Mouse (Mus musculus) MN1 (cell line): ENCODE results near the gene Actg1.
A peak's percentile ranks its signal among the peaks of the same experiment; 100 is the strongest.

Source experiments
- DNase-seq: peaks from one replicate; pipeline ENCODE4 v3.0.0-alpha.2; 2016; ENCODE audit warnings: low spot score

Actg1 gene

DNA sequence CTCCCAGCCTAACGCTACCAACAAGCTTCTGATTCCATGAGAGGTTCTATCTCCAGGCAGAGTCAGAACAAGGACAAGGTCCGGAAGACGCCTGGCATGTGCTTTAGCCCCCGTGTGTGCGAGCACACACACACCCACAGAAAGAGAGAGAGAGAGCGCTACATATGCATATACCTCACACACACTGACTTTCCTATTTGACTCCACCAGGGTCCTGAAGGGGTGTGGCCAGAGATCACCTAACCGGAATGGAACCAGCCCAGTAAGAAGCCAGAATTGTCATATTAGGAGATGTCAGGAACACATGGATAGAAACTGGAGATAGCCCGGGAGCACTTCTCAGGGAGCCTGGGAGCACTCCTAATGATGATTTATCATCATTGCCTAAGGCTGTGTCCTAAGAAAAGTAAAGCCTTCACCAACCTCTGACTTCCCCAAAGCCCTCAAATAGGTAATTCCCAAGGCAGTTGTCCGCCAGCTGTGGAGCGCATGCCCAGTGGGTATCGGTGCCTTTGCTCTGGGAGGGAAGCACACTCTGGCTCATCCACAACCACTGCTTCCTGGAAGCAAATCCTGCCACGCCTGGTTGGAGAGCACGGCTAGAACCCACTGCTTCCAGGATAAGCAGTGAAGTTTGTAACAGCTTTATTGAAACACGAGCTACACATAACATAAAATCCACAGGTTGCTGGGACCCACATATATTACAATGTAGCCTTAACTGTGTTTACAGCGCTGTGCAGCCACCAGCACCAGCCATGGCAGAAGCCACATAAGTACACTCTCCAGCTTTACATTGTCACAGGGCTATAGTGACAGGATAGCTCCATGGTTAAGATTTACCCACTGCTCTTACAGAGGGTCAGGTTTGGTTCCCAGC, 39.7 kb downstream of the Actg1 start:
- no peak for DNase-seq

DNA sequence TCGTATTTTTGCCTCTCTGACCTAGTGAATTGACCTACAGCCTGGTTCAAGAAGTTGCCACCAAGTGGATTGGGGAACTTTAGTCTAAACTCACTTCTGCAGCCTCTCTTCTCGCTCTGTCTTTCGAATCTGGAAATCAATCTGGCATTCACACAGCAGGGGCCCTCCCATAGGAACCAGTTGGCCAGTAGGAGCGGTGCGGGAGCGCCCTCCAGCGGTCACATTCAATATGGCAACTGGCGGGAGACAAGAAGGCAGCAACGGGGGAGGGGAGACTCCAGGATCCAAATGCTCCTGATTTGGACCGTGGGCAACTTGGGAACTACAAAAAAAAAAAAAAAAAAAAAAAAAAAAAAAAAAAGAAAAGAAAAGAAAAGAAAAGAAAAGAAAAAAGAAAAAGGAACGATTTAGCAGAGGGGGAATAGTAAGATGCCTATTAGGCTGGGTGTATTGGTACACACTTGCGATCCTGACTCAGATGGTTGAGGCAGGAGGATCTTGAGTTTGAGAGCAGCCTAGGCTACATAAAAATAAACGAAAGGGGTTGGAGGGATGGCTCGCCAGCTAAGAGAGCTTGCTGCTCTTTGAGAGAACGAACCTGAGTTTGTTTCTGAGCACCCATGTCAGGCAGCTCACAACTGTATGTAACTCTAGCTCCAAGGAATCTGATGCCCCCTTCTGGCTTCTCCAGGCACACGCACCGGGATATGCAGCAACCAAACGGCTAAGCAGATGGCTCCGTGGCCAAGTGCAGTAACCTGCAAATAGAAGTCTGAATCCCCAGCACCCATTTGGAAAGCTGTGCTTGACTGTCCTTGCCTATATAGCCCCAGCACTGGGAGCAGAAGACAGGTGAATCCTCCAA, 40.5 kb downstream of the Actg1 start:
- DNase-seq, result peak; percentile 97

DNA sequence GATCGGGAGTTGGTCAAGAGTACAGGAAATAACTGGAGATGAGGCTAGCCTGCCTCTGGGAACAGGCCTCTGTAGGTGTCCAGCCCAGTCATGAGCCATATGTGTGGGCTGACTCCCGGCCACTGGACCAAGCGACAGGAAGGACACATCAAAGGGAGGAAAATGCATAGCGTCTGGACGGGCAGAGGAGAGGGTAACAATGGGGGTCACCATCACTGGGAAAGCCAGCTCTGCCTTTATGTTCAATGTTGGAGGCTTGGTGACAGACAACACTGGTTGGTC, 41.3 kb downstream of the Actg1 start:
- DNase-seq, result peak; percentile 35

DNA sequence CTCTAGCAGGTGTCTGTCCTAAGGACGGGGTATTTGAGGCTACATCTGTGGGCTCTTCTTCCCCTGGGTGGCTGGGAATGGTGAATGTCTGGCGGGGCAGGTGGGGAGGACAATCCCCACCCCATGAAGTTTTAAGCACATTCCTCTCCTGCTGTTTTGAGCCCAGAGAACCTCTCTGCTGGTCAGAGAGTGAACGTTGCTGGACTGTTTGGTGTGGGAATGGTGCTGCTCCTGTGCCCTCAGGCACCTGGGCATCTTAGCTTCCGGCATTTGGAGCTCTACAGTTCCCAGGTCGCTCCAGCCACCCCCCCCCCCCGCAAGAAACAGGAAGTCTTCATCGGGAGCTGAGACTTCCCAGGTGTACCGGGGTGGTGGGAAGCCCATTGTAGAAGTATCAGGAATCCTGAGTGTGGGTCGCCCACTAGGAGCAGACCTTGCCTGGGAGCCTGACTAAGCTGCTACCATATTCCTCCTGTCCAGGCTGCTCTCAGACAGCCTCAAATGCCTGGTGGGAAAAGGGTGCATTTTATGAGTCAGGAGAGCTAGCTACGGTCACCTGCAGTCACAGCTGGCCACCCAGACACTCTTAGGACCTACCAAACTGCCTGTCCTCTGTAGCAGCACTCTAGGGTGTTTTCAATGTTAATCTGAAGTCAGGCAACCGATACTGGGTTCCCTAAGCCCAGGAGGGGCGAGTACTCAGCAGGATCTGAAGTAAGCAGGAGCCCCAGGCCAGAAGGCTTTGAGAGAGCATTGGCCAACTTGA, 41.8 kb downstream of the Actg1 start:
- no peak for DNase-seq

DNA sequence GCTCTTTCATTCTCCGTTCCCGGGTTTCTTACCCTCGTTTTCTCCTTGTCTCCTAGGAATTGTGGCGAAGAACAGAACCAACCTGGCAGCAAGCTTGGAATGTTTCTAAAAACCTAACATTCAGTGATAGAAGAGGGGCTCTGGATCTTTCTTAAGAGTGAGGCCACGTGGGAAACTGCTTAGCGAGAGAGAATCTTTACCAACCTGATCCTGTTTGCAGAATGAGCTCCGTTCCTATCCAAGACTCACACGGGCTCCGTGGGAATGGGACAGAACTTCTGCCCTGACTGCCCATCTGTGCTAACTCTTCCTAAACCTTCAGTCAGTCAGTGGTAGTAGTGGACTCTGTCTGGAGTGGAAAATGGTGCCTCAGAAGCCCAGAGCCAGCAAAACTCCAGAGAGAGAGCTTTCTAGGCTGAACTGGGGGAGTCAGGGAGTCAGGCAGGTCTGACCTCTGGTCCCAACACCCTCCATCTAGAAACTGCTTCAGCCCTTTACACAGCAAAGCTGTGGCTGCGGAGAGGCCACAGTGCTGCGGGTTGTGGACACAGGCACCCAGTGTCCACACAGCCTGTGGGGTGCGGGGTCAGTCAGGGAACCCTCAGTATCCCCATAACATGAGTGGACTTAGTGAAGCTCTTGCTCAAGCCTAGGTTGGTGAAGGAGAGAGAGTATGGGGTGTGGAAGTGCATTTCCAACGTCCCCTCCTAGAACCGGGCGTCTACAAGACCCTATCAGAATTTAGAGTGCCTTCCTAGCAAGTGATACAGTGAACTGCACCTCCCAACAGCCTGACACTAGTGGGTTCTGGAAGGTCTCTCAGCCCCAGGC, 42.6 kb downstream of the Actg1 start:
- DNase-seq, result no peak

DNA sequence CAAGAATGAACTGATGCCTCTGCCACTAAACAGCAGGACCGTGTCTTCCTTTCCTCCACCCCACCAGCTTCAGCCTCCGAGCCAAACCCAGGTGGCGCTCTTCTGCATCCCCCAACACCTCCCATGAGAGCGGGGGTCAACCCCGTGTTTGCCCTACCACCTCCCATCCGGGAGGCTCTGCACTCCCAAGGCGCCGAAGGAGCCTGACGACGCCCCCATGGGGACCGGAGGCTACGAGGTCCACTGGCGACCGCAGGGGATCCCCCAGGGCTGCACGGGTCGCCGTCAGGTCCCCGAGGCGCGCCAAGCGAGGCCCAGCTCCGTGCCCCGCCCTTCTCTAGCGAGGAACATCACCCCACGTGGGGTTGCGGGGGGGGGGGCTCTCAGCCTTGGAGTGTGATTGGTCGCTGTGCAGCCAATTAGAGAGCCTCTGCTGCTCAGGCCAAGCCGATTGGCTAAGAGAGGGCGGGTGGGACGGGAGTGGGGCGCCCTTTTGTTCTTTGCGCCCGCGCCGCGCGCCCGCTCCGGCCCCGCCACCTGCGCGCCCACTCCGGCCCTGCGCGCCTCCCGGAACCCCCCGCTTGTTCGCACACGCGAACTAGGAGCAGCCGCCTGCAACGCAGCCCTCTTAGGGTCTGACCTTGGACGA, 43.3 kb downstream of the Actg1 start:
- peak; percentile 99 for DNase-seq

DNA sequence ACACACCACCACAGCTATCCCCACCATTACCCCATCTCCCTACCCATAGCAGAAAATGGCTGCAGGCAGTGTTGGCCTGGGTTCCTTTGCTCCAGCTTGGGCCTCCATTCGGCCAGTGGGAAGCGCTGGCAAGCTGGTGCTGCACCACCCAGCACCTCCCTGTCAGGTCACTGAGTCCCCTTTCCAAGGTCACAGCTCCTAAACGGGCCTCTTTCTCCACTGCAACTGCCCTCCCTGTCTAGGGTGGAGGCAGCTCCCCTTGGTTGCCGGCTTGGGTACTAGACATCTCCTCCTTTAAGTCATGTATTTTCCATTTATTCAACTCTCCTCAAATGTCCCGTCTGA, 44.0 kb downstream of the Actg1 start:
- no peak for DNase-seq

DNA sequence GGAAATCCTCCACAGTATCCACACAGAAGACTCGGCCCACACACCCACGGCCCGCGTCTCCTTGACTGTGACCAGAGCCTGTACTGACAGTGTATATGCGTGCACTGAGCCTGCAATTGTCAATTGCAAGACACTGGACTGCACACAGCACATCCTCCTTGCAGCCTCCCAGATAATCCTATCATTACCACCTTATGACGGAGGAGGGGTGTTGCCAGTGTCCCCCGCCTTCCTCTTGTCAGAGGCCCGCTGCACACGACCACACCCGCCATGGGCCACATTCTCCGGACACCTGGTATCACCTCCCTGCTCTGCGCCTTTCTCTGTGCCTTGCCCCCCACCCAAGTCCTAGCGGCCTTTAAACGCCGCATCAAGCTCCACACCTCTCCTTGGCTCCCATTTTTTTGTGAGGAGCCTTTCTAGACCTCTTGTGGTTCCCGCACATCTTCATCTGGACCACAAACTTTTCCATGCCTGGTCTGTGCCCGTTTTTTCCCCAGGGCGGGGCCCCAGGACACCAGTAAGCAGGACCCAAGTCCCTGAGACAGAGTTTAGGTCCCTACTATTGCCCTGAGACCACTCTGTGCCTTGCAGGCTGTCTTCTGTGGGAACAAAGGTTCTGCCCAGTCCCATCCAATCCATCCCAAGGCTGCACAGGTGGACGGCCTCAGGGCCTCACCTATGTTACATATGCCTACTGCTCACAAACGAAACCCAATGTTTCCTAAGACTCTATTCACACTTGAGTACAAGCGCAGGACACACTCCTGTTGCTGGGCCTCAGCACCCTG, 44.6 kb downstream of the Actg1 start:
- DNase-seq, result no peak

DNA sequence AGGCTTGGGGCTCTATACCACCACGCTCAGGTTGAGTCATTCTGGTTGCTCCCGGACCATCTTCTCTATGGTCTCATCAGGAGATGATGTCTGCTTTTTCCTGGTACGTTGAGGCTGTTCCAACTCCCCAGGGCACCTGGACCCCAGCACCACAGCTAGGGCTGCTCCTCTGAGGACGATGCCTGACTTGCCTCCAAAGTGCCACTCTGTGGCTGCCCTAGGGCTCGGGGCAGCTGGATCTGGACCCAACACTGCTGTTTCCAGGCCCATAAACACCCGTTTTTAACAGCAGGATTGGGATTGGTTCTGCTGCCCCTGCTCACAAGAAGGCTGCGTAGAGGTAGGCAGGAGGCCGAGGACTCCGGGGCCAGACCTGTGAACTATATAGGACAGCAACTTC, 45.2 kb downstream of the Actg1 start:
- DNase-seq, result no peak

DNA sequence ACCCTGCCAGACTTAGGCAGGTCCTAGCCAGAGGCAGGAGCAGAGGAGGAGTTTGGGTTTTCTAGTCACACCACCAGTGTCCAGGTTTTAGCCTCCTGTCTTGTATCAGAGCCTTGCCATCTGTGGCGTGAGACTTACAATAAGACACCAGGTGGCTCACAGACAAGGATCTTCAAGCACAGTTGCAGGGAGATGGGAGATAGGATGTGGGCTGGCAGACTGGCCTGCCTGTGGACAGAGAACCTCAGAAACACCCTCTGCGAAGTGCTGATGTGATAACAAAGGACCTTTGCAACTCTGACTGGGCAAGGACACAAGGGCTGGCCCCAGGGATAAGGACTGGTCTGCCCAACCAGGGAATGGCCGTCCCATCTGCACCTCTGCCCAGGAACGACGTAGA, 48.9 kb downstream of the Actg1 start:
- DNase-seq, result no peak

DNA sequence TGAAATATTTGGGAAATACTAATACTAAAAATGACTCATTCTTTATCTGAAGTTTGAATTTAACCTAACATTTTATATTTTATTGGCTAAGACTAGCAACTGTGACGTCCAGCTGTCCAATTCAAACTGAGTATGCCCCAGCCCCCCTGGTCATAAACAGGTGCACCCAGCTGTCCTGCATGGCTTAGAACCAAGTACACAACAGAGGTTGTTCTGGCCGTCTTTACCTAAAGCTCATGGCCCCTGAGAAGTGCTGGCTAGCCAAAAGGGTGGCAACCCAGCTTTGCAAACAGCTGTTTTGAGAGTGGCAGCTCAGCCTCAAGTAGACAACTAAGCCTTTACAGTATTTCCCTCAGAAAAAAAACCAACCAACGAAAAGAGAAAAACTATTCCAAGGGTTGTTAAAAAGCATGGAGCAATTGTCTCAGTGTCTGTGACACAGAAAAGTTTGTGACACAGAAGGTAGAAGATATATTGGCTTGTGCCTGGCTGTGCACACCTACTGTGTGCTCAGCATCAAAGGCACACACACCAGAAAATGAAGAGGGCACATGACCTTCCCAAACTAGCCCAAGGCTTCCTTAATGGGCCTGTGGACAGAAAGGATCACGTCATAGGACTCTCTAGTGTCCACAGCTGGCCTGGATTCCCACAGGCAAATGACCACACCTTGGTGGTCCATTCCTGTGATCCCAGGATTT, 49.8 kb downstream of the Actg1 start:
- DNase-seq, result no peak

DNA sequence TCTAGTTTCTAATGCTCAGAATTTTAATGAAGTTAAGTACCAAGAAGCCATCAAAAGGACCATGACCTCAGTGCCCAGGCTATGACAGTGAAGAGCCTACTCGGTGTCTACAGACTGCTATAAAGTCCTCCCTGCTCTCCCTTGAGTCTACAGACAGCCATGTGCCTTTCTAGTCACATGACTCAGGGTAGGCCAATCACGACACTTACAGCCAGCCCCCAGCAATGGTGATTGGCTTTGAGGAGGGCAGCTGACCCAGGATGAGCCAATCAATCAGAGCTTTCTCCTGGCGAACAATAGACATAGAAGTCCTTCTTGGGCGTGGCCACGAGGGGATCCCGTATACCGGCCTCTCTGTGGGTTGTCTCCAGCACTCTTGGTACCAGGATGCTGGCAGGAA, 50.6 kb downstream of the Actg1 start:
- no peak for DNase-seq

DNA sequence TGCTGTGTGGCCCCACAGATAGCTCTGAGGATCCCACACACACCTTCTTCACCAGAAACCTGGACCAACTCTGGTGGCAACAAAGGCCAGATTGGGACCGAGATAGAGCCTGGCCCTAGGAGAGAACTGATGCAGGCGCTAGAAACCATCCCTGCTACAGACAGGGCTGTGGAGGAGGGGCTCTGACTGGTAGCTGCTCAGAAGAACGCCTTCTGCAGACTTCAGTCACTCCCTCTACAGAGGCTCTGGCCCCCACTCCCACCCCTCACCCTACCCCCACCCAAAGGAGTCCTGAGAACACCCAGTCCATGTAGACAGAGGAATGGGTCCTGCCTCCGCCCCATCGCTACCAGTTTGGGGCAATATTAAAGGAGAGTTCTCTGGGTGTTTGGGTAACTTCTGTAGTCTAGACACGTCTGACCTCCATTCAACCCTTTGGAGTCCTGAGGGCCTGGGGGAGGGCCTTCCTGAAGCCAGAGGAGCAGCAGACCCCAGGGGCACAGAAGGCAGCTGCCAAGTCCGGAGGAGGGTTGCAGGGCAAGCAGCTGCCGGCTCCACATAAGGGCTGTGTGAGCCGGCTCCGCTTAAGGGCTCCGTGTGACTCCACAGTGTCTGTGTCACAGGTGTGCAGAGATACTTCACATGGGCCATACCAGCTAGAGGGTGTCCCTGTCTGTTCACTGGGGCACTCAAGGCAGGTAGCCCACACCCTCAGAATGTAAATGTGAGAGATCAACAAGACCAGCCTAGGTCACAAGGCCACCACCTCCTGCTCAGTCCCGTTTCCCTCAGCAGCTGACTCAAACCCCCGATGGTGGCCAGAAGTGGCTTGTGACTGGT, 51.8 kb downstream of the Actg1 start:
- DNase-seq, result no peak
